Mouse (Mus musculus): ENCODE results near the gene Mettl9.

GRCm38 (mm10) chr7:120999021-120999530, 35.2 kb upstream of the Mettl9 start:
- TF ChIP-seq POLR2A (IDR thresholded peaks at IDR 0.05; ENCODE audit: borderline replicate concordance, low read depth, low read length): no peak
- no peak for TF ChIP-seq CTCF (IDR thresholded peaks at IDR 0.05; ENCODE audit: low read depth, low read length)

Data from bone marrow macrophage, adult 2 months (primary cell).